ENCODE assay signal across 8 mouse cellular contexts in genomic region chr12:54067886-54068756, GRCm38 (mm10).
DNase-seq lines count a peak whose midpoint lies in the region; ATAC-seq and TF ChIP-seq lines count a peak whose summit lies in the region.

No protein-coding gene starts in this region.

- WGBS in hindbrain, embryonic 10.5 days: 6% methylated on average over 84 of the region's 84 CpGs
- WGBS in limb, embryonic 11.5 days: 6% methylated on average over 81 of the region's 84 CpGs

- no peaks in the 10 kb centered on the region for H3K9me3 ChIP-seq in hindbrain, embryonic 10.5 days
- H3K9me3 ChIP-seq in limb, embryonic 11.5 days (ENCODE audit: control insufficient read depth, low read length): no peaks in the 10 kb centered on the region

- peak; percentile 12 for DNase-seq in right cerebral cortex, postnatal 25 days
- DNase-seq in right cerebral cortex, adult 18-20 months: no peak
- peak; percentile 70 for DNase-seq in hindbrain, embryonic 10.5 days (ENCODE audit: low spot score)
- peak; percentile 75 for DNase-seq in limb, embryonic 11.5 days (ENCODE audit: low spot score)
- DNase-seq in neural tube, embryonic 10.5 days (ENCODE audit: extremely low spot score, low spot score): peak; percentile 70
- DNase-seq in T-cell, adult 2 months (ENCODE audit: low spot score): no peak

- H3K27me3 ChIP-seq in hindbrain, embryonic 10.5 days (ENCODE audit: insufficient read depth, poor library complexity, severe bottlenecking): peaks cover 45% of the 10 kb centered on the region
- peaks cover 26% of the 10 kb centered on the region for H3K27me3 ChIP-seq in limb, embryonic 11.5 days (ENCODE audit: control insufficient read depth, insufficient read depth, low read length)

- no peak overlapping the region; the same call in 1 of the 2 replicates for H3K9ac ChIP-seq in limb, embryonic 11.5 days (ENCODE audit: low read length)

- H3K27ac ChIP-seq in embryonic fibroblast, embryonic 13.5 days (ENCODE audit: insufficient read depth, low read length): no peak overlapping the region
- peak overlapping the region; percentile 71; the same call in 1 of the 2 replicates for H3K27ac ChIP-seq in hindbrain, embryonic 10.5 days
- no peak overlapping the region for H3K27ac ChIP-seq in limb, embryonic 11.5 days (replicated peaks; ENCODE audit: low read depth, low read length)

- no peaks in the 10 kb centered on the region for H3K4me1 ChIP-seq in embryonic fibroblast, embryonic 13.5 days (ENCODE audit: control insufficient read depth, insufficient read depth, low read length)
- H3K4me1 ChIP-seq in hindbrain, embryonic 10.5 days (replicated peaks): peaks cover 29% of the 10 kb centered on the region
- H3K4me1 ChIP-seq in limb, embryonic 11.5 days (ENCODE audit: control insufficient read depth, insufficient read depth, low read length): peaks cover 13% of the 10 kb centered on the region

- H3K4me2 ChIP-seq in limb, embryonic 11.5 days (ENCODE audit: low read depth, severe bottlenecking): peak overlapping the region; percentile 74

- ATAC-seq in limb, embryonic 11.5 days (ENCODE audit: insufficient number of reproducible peaks, low FRiP score, low TSS enrichment, low read depth): peak; percentile 51
- no peak for ATAC-seq in inflammation-experienced regulatory T-cells, adult 6 months

- TF ChIP-seq POLR2A in embryonic fibroblast, embryonic 13.5 days (IDR thresholded peaks at IDR 0.05; ENCODE audit: low read depth, low read length): no peak

- peaks cover 7% of the 10 kb centered on the region for H3K36me3 ChIP-seq in hindbrain, embryonic 10.5 days
- H3K36me3 ChIP-seq in limb, embryonic 11.5 days (ENCODE audit: control insufficient read depth, insufficient read depth, low read length): no peaks in the 10 kb centered on the region

- peak overlapping the region; percentile 32 for H3K4me3 ChIP-seq in embryonic fibroblast, embryonic 13.5 days (ENCODE audit: insufficient read depth, low read length)
- H3K4me3 ChIP-seq in hindbrain, embryonic 10.5 days: peak overlapping the region; percentile 48
- peak overlapping the region; percentile 35 for H3K4me3 ChIP-seq in limb, embryonic 11.5 days (ENCODE audit: low read depth, low read length)

- no peak for TF ChIP-seq CTCF in embryonic fibroblast, embryonic 13.5 days (IDR thresholded peaks at IDR 0.05; ENCODE audit: borderline replicate concordance, insufficient read depth, low read length)

Comparison
In these comparisons a context has a peak if more than half of its experiments do, and no peak if none do; other contexts are left out.
1. DNase-seq: peak in right cerebral cortex, postnatal 25 days (single experiment), hindbrain, embryonic 10.5 days (single experiment), limb, embryonic 11.5 days (single experiment) and neural tube, embryonic 10.5 days (single experiment); none in right cerebral cortex, adult 18-20 months (single experiment) and T-cell, adult 2 months (single experiment).
2. Peak in every context shown above with its lines, with median percentiles within 50 percentile points of each other: H3K4me3 ChIP-seq.